Mouse (Mus musculus): ENCODE data around the gene Schip1. TPM values are rescaled to one million over a fixed set of nuclear protein-coding genes. Genes with fewer than 3 reads are reported as not detected.

Gene Schip1
- total RNA-seq, 2 experiments from 2014 or later: 98.9 to 126 TPM

- no peak for DNase-seq (ENCODE audit: low spot score)
Observed at GRCm38 (mm10) chr3:68267905-68268304, 203.3 kb downstream of the Schip1 start.

- no peak for DNase-seq (ENCODE audit: low spot score)
Observed at GRCm38 (mm10) chr3:68269251-68269650, 204.6 kb downstream of the Schip1 start.

GRCm38 (mm10) chr3:68270246-68270645, 205.6 kb downstream of the Schip1 start:
- DNase-seq (ENCODE audit: low spot score): no peak

GRCm38 (mm10) chr3:68271457-68271856, 206.9 kb downstream of the Schip1 start:
- no peak for DNase-seq (ENCODE audit: low spot score)

- DNase-seq (ENCODE audit: low spot score): no peak
Observed at GRCm38 (mm10) chr3:68271881-68272280, 207.3 kb downstream of the Schip1 start.

GRCm38 (mm10) chr3:68282844-68283594, 218.4 kb downstream of the Schip1 start:
- no peak for DNase-seq (ENCODE audit: low spot score)

GRCm38 (mm10) chr3:68283595-68283991, 219.0 kb downstream of the Schip1 start:
- no peak for DNase-seq (ENCODE audit: low spot score)

GRCm38 (mm10) chr3:68284500-68284899, 219.9 kb downstream of the Schip1 start:
- DNase-seq (ENCODE audit: low spot score): no peak

- DNase-seq (ENCODE audit: low spot score): no peak
Observed at GRCm38 (mm10) chr3:68296752-68297151, 232.2 kb downstream of the Schip1 start.

- no peak for DNase-seq (ENCODE audit: low spot score)
Observed at GRCm38 (mm10) chr3:68305647-68306046, 241.0 kb downstream of the Schip1 start.

- no peak for DNase-seq (ENCODE audit: low spot score)
Observed at GRCm38 (mm10) chr3:68306726-68307125, 242.1 kb downstream of the Schip1 start.

- DNase-seq (ENCODE audit: low spot score): no peak
Observed at GRCm38 (mm10) chr3:68325575-68325974, 261.0 kb downstream of the Schip1 start.

GRCm38 (mm10) chr3:68332515-68332914, 267.9 kb downstream of the Schip1 start:
- DNase-seq (ENCODE audit: low spot score): no peak

GRCm38 (mm10) chr3:68335501-68335900, 270.9 kb downstream of the Schip1 start:
- no peak for DNase-seq (ENCODE audit: low spot score)

- DNase-seq (ENCODE audit: low spot score): no peak
Observed at GRCm38 (mm10) chr3:68350624-68351023, 286.0 kb downstream of the Schip1 start.

- DNase-seq (ENCODE audit: low spot score): no peak
Observed at GRCm38 (mm10) chr3:68351461-68351860, 286.9 kb downstream of the Schip1 start.

- DNase-seq (ENCODE audit: low spot score): no peak
Observed at GRCm38 (mm10) chr3:68352961-68353360, 288.4 kb downstream of the Schip1 start.

- no peak for DNase-seq (ENCODE audit: low spot score)
Observed at GRCm38 (mm10) chr3:68353492-68353891, 288.9 kb downstream of the Schip1 start.

GRCm38 (mm10) chr3:68356516-68356915, 291.9 kb downstream of the Schip1 start:
- DNase-seq (ENCODE audit: low spot score): no peak

GRCm38 (mm10) chr3:68368029-68368428, 303.4 kb downstream of the Schip1 start:
- DNase-seq (ENCODE audit: low spot score): no peak

GRCm38 (mm10) chr3:68372925-68373324, 308.3 kb downstream of the Schip1 start:
- no peak for DNase-seq (ENCODE audit: low spot score)

GRCm38 (mm10) chr3:68375100-68375508, 310.5 kb downstream of the Schip1 start:
- DNase-seq (ENCODE audit: low spot score): no peak

GRCm38 (mm10) chr3:68377452-68378198, 313.0 kb downstream of the Schip1 start:
- no peak for DNase-seq (ENCODE audit: low spot score)

Data from gastrocnemius, adult 18-20 months (tissue).